Mouse (Mus musculus) embryonic facial prominence, embryonic 10.5 days (tissue): ENCODE data around the gene 1700067K01Rik. TPM values are rescaled to one million over a fixed set of nuclear protein-coding genes. Genes with fewer than 3 reads are reported as not detected.

Source experiments
- DNase-seq: peaks from one replicate; pipeline ENCODE4 v3.0.0-alpha.2; 2017; ENCODE audit warnings: low spot score
- H3K27ac ChIP-seq: fragments of 300-500 bp; sonication (generic); replicated peaks from 2 replicates; pipeline ENCODE4 v1.5.1; 2016; ENCODE audit warnings: mild to moderate bottlenecking
- H3K27me3 ChIP-seq: fragments of 300-500 bp; sonication (generic); replicated peaks from 2 replicates; pipeline ENCODE4 v1.6.1; 2016; ENCODE audit warnings: low read depth, mild to moderate bottlenecking; ENCODE audit not compliant: poor library complexity, severe bottlenecking
- H3K36me3 ChIP-seq: fragments of 300-500 bp; sonication (generic); replicated peaks from 2 replicates; pipeline ENCODE4 v1.6.1; 2016; ENCODE audit warnings: mild to moderate bottlenecking, moderate library complexity
- H3K4me1 ChIP-seq: fragments of 300-500 bp; sonication (generic); 2 replicates; pipeline ENCODE4 v1.6.1; 2016
- H3K4me3 ChIP-seq: fragments of 300-500 bp; sonication (generic); 2 replicates; pipeline ENCODE4 v1.5.1; 2016; ENCODE audit warnings: mild to moderate bottlenecking, moderate library complexity
- H3K9me3 ChIP-seq: fragments of 300-500 bp; sonication (generic); 2 replicates; pipeline ENCODE4 v1.6.1; 2016; ENCODE audit warnings: mild to moderate bottlenecking
- WGBS: fragments of 180-500 bp; shearing (Covaris S2); methylation state at CpG from one replicate; pipeline ENCODE4 v1.1.7; 2016; 5-methylcytosine and 5-hydroxymethylcytosine counted together
- microRNA counts: library from miRNA; unstranded; fragments of <30 nt; microRNA quantifications from one replicate; lab custom pipeline; 2017
- microRNA-seq: library from miRNA; unstranded; fragments of <30 nt; microRNA quantifications from one replicate; pipeline ENCODE4, GENCODE M21; 2017
- polyA plus RNA-seq: library from polyadenylated mRNA; unstranded; fragments of >200 nt; fragmentation: Nextera tagmentation; extraction: Ambion mirVana; gene quantifications from 2 replicates; pipeline ENCODE4 v1.2.1, GENCODE M21; 2016

The 1700067K01Rik gene
- polyA plus RNA-seq, 1 experiment from 2014 or later, result 1.0 TPM

- Histone ChIP-seq H3K27me3 (no peaks in the 10 kb centered on the region), H3K36me3 (no peaks in the 10 kb centered on the region), H3K4me3 (no peak overlapping the region), H3K4me1 (peaks cover 12% of the 10 kb centered on the region), H3K27ac (no peak overlapping the region), H3K9me3 (0 out of 2 replicates have a peak, but pooled peaks cover 2% of the 10 kb centered on the region)
- 93% methylated on average over 5 of the region's 5 CpGs for WGBS
- no peak for DNase-seq
Observed at GRCm38 (mm10) chr8:84053229-84053628, 51.9 kb downstream of the 1700067K01Rik start.

MicroRNAs encoded within 50 kb of the gene (microRNA counts, 519-probe panel; counts per million panel counts)
- microRNA mmu-miR-1199 (lab: Ali Mortazavi, UCI), result 188 counts per million, percentile 57 among the panel's probes with 10 or more counts

Small RNA genes within 50 kb of the gene (microRNA-seq; reads per million reads assigned to microRNA genes)
- gene Mir1199, result 3.7 reads per million, percentile 6 among the genes with 10 or more reads in this experiment
- 1.2 reads per million for gene Mir8111

Other genes starting within 250 kb of the 1700067K01Rik start
- gene Adgrl1, start 101.4 kb upstream of the 1700067K01Rik start, polyA plus RNA-seq, result 12.4 and 13.9 TPM in 2 replicates
- 0.54 and 1.0 TPM in 2 replicates for gene Gm10644, start 46.3 kb upstream of the 1700067K01Rik start, polyA plus RNA-seq
- gene Asf1b, start 46.0 kb upstream of the 1700067K01Rik start, polyA plus RNA-seq, result 95.4 and 105 TPM in 2 replicates
- 150 and 153 TPM in 2 replicates for gene Prkaca, start 28.5 kb upstream of the 1700067K01Rik start, polyA plus RNA-seq
- gene Samd1, start 3.8 kb upstream of the 1700067K01Rik start, polyA plus RNA-seq, result 12.1 and 12.2 TPM in 2 replicates
- gene 2210011C24Rik, start 10.7 kb downstream of the 1700067K01Rik start, polyA plus RNA-seq, result 0.28 TPM in 1 of 2 replicates, not detected in the other
- 9.3 and 11.5 TPM in 2 replicates for gene Palm3, start 20.0 kb downstream of the 1700067K01Rik start, polyA plus RNA-seq
- gene Il27ra, start 41.1 kb downstream of the 1700067K01Rik start, polyA plus RNA-seq, result 0.16 and 0.29 TPM in 2 replicates
- not detected in 2 replicates for gene Rln3, start 43.5 kb downstream of the 1700067K01Rik start, polyA plus RNA-seq
- gene Gm10643, start 63.6 kb downstream of the 1700067K01Rik start, polyA plus RNA-seq, result 1.1 and 1.4 TPM in 2 replicates
- gene Rfx1, start 65.3 kb downstream of the 1700067K01Rik start, polyA plus RNA-seq, result 9.7 TPM in 2 replicates
- 15.9 and 18.0 TPM in 2 replicates for gene Dcaf15, start 103.3 kb downstream of the 1700067K01Rik start, polyA plus RNA-seq
- 0.08 and 0.12 TPM in 2 replicates for gene Podnl1, start 124.5 kb downstream of the 1700067K01Rik start, polyA plus RNA-seq
- 20.4 and 21.0 TPM in 2 replicates for gene Cc2d1a, start 146.4 kb downstream of the 1700067K01Rik start, polyA plus RNA-seq
- gene 4930432K21Rik, start 146.5 kb downstream of the 1700067K01Rik start, polyA plus RNA-seq, result 1.5 and 1.8 TPM in 2 replicates
- gene Nanos3, start 183.7 kb downstream of the 1700067K01Rik start, polyA plus RNA-seq, result 2.4 and 3.5 TPM in 2 replicates
- 37.2 and 41.7 TPM in 2 replicates for gene Zswim4, start 235.6 kb downstream of the 1700067K01Rik start, polyA plus RNA-seq
- 409 and 427 TPM in 2 replicates for gene D8Ertd738e, start 248.2 kb downstream of the 1700067K01Rik start, polyA plus RNA-seq